Mouse (Mus musculus): ENCODE data around the gene Hist1h4k.

The Hist1h4k gene

GRCm38 (mm10) chr13:21754294-21755001 is 4.1 kb upstream of the Hist1h4k start:
- DNase-seq (ENCODE audit: low spot score), result peak; percentile 72

GRCm38 (mm10) chr13:21753524-21754285 is 3.4 kb upstream of the Hist1h4k start, which contains the start of the genes Hist1h2ak and Hist1h2bn:
TSS of gene Hist1h2ak (minus strand) at chr13:21753827.
TSS of gene Hist1h2bn (plus strand) at chr13:21754123.
- peak; percentile 94 for DNase-seq (ENCODE audit: low spot score)

GRCm38 (mm10) chr13:21753051-21753523 is 2.8 kb upstream of the Hist1h4k start:
- DNase-seq (ENCODE audit: low spot score), result peak; percentile 57

- no peak for DNase-seq (ENCODE audit: low spot score)
Observed at GRCm38 (mm10) chr13:21752356-21752755, 2.1 kb upstream of the Hist1h4k start.

- DNase-seq (ENCODE audit: low spot score), result no peak
Observed at GRCm38 (mm10) chr13:21751827-21752226, 1.5 kb upstream of the Hist1h4k start.

- no peak for DNase-seq (ENCODE audit: low spot score)
Observed at GRCm38 (mm10) chr13:21751417-21751816, 1.1 kb upstream of the Hist1h4k start.

- DNase-seq (ENCODE audit: low spot score), result peak; percentile 66
Observed at GRCm38 (mm10) chr13:21749387-21750158, 732 bp downstream of the Hist1h4k start.

- DNase-seq (ENCODE audit: low spot score), result no peak
Observed at GRCm38 (mm10) chr13:21745006-21745405, 5.3 kb downstream of the Hist1h4k start.

GRCm38 (mm10) chr13:21734906-21735767 is 15.2 kb downstream of the Hist1h4k start, which contains the start of gene Hist1h4j:
TSS of gene Hist1h4j (plus strand) at chr13:21735064.
- DNase-seq (ENCODE audit: low spot score), result peak; percentile 93

- DNase-seq (ENCODE audit: low spot score), result peak; percentile 98
Observed at GRCm38 (mm10) chr13:21734010-21734905, 16.0 kb downstream of the Hist1h4k start.

- peak; percentile 37 for DNase-seq (ENCODE audit: low spot score)
Observed at GRCm38 (mm10) chr13:21733466-21733865, 16.8 kb downstream of the Hist1h4k start.

- no peak for DNase-seq (ENCODE audit: low spot score)
Observed at GRCm38 (mm10) chr13:21729544-21729943, 20.8 kb downstream of the Hist1h4k start.

- no peak for DNase-seq (ENCODE audit: low spot score)
Observed at GRCm38 (mm10) chr13:21727948-21728572, 22.2 kb downstream of the Hist1h4k start.

GRCm38 (mm10) chr13:21722993-21723836 is 27.1 kb downstream of the Hist1h4k start:
- no peak for DNase-seq (ENCODE audit: low spot score)

GRCm38 (mm10) chr13:21722373-21722925 is 27.9 kb downstream of the Hist1h4k start:
- DNase-seq (ENCODE audit: low spot score), result peak; percentile 58

- DNase-seq (ENCODE audit: low spot score), result peak; percentile 97
Observed at GRCm38 (mm10) chr13:21721757-21722372, 28.4 kb downstream of the Hist1h4k start, which contains the start of gene Hist1h2bm. TSS of gene Hist1h2bm (plus strand) at chr13:21722044.

- DNase-seq (ENCODE audit: low spot score), result peak; percentile 43
Observed at GRCm38 (mm10) chr13:21721107-21721756, 29.1 kb downstream of the Hist1h4k start.

Data from retina, embryonic 14.5 days (tissue).